In genomic region chr17:56473611-56473905, GRCm38 (mm10) we compare ENCODE assay signal across 8 mouse cellular contexts. TPM values are rescaled to one million over a fixed set of nuclear protein-coding genes. Genes with fewer than 3 reads are reported as not detected.
A peak's percentile ranks its signal among the peaks of the same experiment; 100 is the strongest.
DNase-seq lines count a peak whose midpoint lies in the region; ATAC-seq and TF ChIP-seq lines count a peak whose summit lies in the region.

No protein-coding gene starts in this region.

- peaks cover 47% of the 10 kb centered on the region for H3K4me1 ChIP-seq in forebrain, embryonic 11.5 days (replicated peaks; ENCODE audit: control insufficient read depth, insufficient read depth, low read length)
- H3K4me1 ChIP-seq in limb, embryonic 12.5 days (replicated peaks), result peaks cover 62% of the 10 kb centered on the region
- H3K4me1 ChIP-seq in neural tube, embryonic 14.5 days (ENCODE audit: control insufficient read depth, insufficient read depth, low read length), result peaks cover 53% of the 10 kb centered on the region

- H3K27ac ChIP-seq in left cerebral cortex, adult 2 months, result peak overlapping the region; percentile 96
- no peak overlapping the region for H3K27ac ChIP-seq in forebrain, embryonic 11.5 days (ENCODE audit: low read depth, low read length)
- no peak overlapping the region for H3K27ac ChIP-seq in limb, embryonic 12.5 days
- H3K27ac ChIP-seq in neural tube, embryonic 14.5 days (ENCODE audit: low read depth, low read length), result peak overlapping the region; percentile 44; the same call in 1 of the 2 replicates

- H3K9me3 ChIP-seq in forebrain, embryonic 11.5 days (ENCODE audit: control insufficient read depth, low read length), result peaks cover 6% of the 10 kb centered on the region
- H3K9me3 ChIP-seq in limb, embryonic 12.5 days, result no peaks in the 10 kb centered on the region
- H3K9me3 ChIP-seq in neural tube, embryonic 14.5 days (ENCODE audit: control insufficient read depth, low read length), result no peaks in the 10 kb centered on the region

- ATAC-seq in forebrain, embryonic 11.5 days (replicated peaks; ENCODE audit: low FRiP score), result no peak
- ATAC-seq in limb, embryonic 12.5 days (ENCODE audit: insufficient number of reproducible peaks, insufficient read depth, low FRiP score, low TSS enrichment, low read depth), result no peak
- no peak for ATAC-seq in neural tube, embryonic 14.5 days (ENCODE audit: low read depth)

- H3K27me3 ChIP-seq in forebrain, embryonic 11.5 days (ENCODE audit: control insufficient read depth, insufficient read depth, low read length), result peaks cover 9% of the 10 kb centered on the region
- H3K27me3 ChIP-seq in limb, embryonic 12.5 days, result peaks cover 69% of the 10 kb centered on the region
- peaks cover 5% of the 10 kb centered on the region; the same call in 1 of the 2 replicates for H3K27me3 ChIP-seq in neural tube, embryonic 14.5 days (ENCODE audit: control insufficient read depth, insufficient read depth, low read length)

- no peak for TF ChIP-seq CTCF in left cerebral cortex, adult 2 months (IDR thresholded peaks at IDR 0.05)

- H3K4me2 ChIP-seq in forebrain, embryonic 11.5 days (ENCODE audit: low read depth, low read length, severe bottlenecking), result peak overlapping the region; percentile 96
- peak overlapping the region; percentile 99 for H3K4me2 ChIP-seq in limb, embryonic 12.5 days
- H3K4me2 ChIP-seq in neural tube, embryonic 14.5 days (ENCODE audit: low read depth, low read length), result peak overlapping the region; percentile 98

- H3K4me3 ChIP-seq in left cerebral cortex, adult 2 months, result peak overlapping the region; percentile 89
- H3K4me3 ChIP-seq in forebrain, embryonic 11.5 days (ENCODE audit: low read depth, low read length), result peak overlapping the region; percentile 89
- H3K4me3 ChIP-seq in limb, embryonic 12.5 days (replicated peaks), result peak overlapping the region; percentile 84
- H3K4me3 ChIP-seq in neural tube, embryonic 14.5 days (ENCODE audit: low read depth, low read length), result peak overlapping the region; percentile 62

- no peak for DNase-seq in left cerebral cortex, adult 2 months (ENCODE audit: extremely low spot score in 1 of 2, low spot score in 2 of 2)
- no peak for DNase-seq in left cerebral cortex, postnatal 14 days (ENCODE audit: low spot score in 2 of 2)
- DNase-seq in forebrain, embryonic 11.5 days (ENCODE audit: low spot score), result no peak
- DNase-seq in thymus, postnatal 36 days, result no peak
- DNase-seq in thymus, postnatal 25 days, result no peak
- no peak for DNase-seq in retina, embryonic 14.5 days (ENCODE audit: low spot score)

- 2% methylated on average over 11 of the region's 11 CpGs for WGBS in forebrain, embryonic 11.5 days
- 5% methylated on average over 11 of the region's 11 CpGs for WGBS in limb, embryonic 12.5 days
- 2% methylated on average over 11 of the region's 11 CpGs for WGBS in neural tube, embryonic 14.5 days

- peak overlapping the region; percentile 99 for H3K9ac ChIP-seq in forebrain, embryonic 11.5 days (ENCODE audit: low read length)
- peak overlapping the region; percentile 86; the same call in 1 of the 2 replicates for H3K9ac ChIP-seq in limb, embryonic 12.5 days (replicated peaks)
- H3K9ac ChIP-seq in neural tube, embryonic 14.5 days (replicated peaks; ENCODE audit: low read depth, low read length), result peak overlapping the region; percentile 100

- intact Hi-C loops in left cerebral cortex, adult 2 months (cut with DNase I), result no loop called here
- intact Hi-C loops in left cerebral cortex, postnatal 14 days (cut with DNase I), result loop anchor here (5.0 kb wide), 1 partner anchor 46 kb away; no protein-coding TSS in a partner anchor

- peaks cover 1% of the 10 kb centered on the region; the same call in 1 of the 2 replicates for H3K36me3 ChIP-seq in forebrain, embryonic 11.5 days (ENCODE audit: control insufficient read depth, insufficient read depth, low read length)
- H3K36me3 ChIP-seq in limb, embryonic 12.5 days, result peaks cover 6% of the 10 kb centered on the region; the same call in 1 of the 2 replicates
- no peaks in the 10 kb centered on the region for H3K36me3 ChIP-seq in neural tube, embryonic 14.5 days (ENCODE audit: control insufficient read depth, insufficient read depth, low read length)

RNA-seq across cellular contexts. Expression of gene Ptprs, which starts 2.7 kb away (rescaled TPM):
- total RNA-seq in left cerebral cortex, adult 2 months (2021), result 100 to 1,000 TPM; 645 to 696 TPM
- 100 to 1,000 TPM; 644 to 661 TPM for total RNA-seq in left cerebral cortex, postnatal 14 days (2021)
- polyA plus RNA-seq in forebrain, embryonic 11.5 days (2014; fragmentation: Nextera tagmentation; extraction: Ambion mirVana), result 210 and 218 TPM in 2 replicates
- polyA plus RNA-seq in limb, embryonic 12.5 days (2016; fragmentation: Nextera tagmentation; extraction: Ambion mirVana), result 113 and 126 TPM in 2 replicates
- polyA plus RNA-seq in neural tube, embryonic 14.5 days (2014; fragmentation: Nextera tagmentation; extraction: Ambion mirVana), result 255 and 266 TPM in 2 replicates

RNA-seq across cellular contexts. Expression of gene Znrf4, which starts 38.7 kb away (rescaled TPM):
- total RNA-seq in left cerebral cortex, adult 2 months (2021), result not detected
- total RNA-seq in left cerebral cortex, postnatal 14 days (2021), result not detected
- polyA plus RNA-seq in forebrain, embryonic 11.5 days (2014; fragmentation: Nextera tagmentation; extraction: Ambion mirVana), result not detected in 2 replicates
- polyA plus RNA-seq in limb, embryonic 12.5 days (2016; fragmentation: Nextera tagmentation; extraction: Ambion mirVana), result not detected in 2 replicates
- polyA plus RNA-seq in neural tube, embryonic 14.5 days (2014; fragmentation: Nextera tagmentation; extraction: Ambion mirVana), result not detected in 2 replicates

Comparison
In these comparisons a context has a peak if more than half of its experiments do, and no peak if none do; other contexts are left out.
1. H3K27ac ChIP-seq: peak in left cerebral cortex, adult 2 months (single experiment) and neural tube, embryonic 14.5 days (single experiment); none in forebrain, embryonic 11.5 days (single experiment) and limb, embryonic 12.5 days (single experiment).
2. Peak in every context shown above with its lines, with median percentiles within 50 percentile points of each other: H3K4me3 ChIP-seq, H3K4me2 ChIP-seq and H3K9ac ChIP-seq.